Mouse (Mus musculus): ENCODE measurements around the gene Tgfb1i1.

DNA sequence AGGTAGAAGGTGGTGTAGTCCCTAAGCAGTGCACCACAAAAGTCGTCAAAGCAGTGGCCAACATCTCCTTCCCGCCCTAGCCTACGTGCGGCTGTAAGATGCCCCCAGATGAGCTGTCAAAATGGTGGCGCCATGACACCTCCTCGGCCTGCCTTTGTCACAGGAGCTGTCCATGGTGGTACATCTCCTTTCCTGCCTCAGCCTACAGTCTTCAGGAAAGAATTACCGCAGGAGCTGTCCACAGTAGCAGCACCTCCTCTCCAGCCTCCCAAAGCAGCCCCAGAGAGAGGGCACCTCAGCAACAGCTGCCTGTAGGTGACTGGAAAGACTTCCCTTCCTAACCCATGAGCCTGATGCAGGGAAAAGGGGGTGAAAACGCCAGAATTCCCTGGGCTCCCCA is 14.9 kb upstream of the Tgfb1i1 start:
- TF ChIP-seq CTCF (IDR thresholded peaks at IDR 0.05; ENCODE audit: low read depth) (no peak), EP300 (IDR thresholded peaks at IDR 0.05; ENCODE audit: low read depth) (no peak)
